Mouse (Mus musculus): Measurements from ENCODE around the gene Krt33b.

DNA sequence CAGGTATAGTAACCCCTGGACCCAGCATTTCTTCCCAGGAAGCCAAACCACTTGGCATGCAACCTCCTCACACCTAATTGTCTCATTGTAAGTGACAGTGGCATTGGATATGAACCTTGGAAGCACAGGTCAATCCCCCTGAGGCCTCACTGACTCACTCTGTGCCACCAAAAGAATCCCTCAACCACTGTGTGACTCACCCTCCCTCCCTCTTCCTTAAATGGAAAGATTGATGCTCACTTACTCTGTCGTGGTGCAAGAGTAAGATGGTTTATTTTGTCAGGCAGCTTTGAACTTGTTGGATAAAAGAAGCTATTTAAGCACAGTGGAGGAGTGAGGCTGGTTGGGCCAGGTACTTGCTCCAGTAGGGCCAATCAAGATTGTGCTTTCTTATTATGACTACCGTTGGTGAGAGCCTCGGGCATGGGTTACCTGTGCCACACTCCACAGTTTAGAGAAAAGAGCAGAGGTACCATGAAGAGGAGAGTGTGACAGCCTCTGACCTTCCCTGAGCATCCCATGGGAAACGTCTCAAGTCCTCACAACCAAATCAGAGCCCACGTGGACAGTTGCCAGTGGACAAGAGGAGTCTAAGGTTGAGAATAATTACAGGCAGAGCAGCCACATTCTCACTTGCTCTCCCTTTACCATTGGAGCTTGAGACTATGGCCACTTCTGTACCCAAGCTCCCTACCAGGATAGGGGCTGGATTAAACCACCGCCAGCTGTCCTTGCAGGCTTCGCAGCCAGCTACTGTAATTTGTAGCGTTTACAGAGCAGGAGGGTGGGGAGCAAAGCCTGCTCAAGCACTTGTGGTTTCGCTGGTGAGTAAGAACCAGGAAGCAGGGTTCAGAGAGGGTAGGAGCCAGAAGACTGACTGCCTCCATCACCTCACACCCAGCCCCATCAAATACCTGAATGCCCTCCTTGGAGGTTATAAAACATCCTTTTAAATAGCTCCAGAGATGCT is 26.3 kb upstream of the Krt33b start:
- TF ChIP-seq EP300 (IDR thresholded peaks at IDR 0.05; ENCODE audit: low read depth) (no peak), CTCF (IDR thresholded peaks at IDR 0.05; ENCODE audit: low read depth) (no peak)

Data from liver, postnatal 0 days (tissue).